Mouse (Mus musculus) urinary bladder, adult 2 months (tissue): Measurements from ENCODE around the gene Nploc4. TPM values are rescaled to one million over a fixed set of nuclear protein-coding genes. Genes with fewer than 3 reads are reported as not detected.
"Not testable (repeated sequence)": the region's sequence is repeated elsewhere in the genome, so short reads cannot be mapped to it uniquely, and the experiment has no call there.

Experiments used
- DNase-seq: peaks from one replicate; pipeline ENCODE4 v3.0.0; 2022; ENCODE audit warnings: low spot score
- polyA plus RNA-seq: library from polyadenylated mRNA; depleted of rRNA; stranded (reverse); fragments of >200 nt; gene quantifications from 2 replicates; pipeline ENCODE4 v1.2.3, GENCODE M21; 2012

The Nploc4 gene
- polyA plus RNA-seq, 1 experiment: 40.6 TPM

GRCm38 (mm10) chr11:120442765-120443280 lies 5.3 kb upstream of the Nploc4 start:
- DNase-seq: no peak

GRCm38 (mm10) chr11:120442344-120442743 lies 4.8 kb upstream of the Nploc4 start, which contains the start of gene Tspan10:
Gene Tspan10 (plus strand): TSS chr11:120442644.
- no peak for DNase-seq

- no peak for DNase-seq
These were observed 413 bp upstream of the Nploc4 start for GRCm38 (mm10) chr11:120437857-120438385.

GRCm38 (mm10) chr11:120426727-120427126 lies 10.8 kb downstream of the Nploc4 start:
- no peak for DNase-seq

- no peak for DNase-seq
These were observed 13.8 kb downstream of the Nploc4 start for GRCm38 (mm10) chr11:120423569-120424295.

GRCm38 (mm10) chr11:120422651-120423568 lies 14.6 kb downstream of the Nploc4 start:
- no peak for DNase-seq

GRCm38 (mm10) chr11:120418592-120418991 lies 18.9 kb downstream of the Nploc4 start:
- no peak for DNase-seq

- no peak for DNase-seq
These were observed 19.7 kb downstream of the Nploc4 start for GRCm38 (mm10) chr11:120417852-120418251.

- DNase-seq: not testable (repeated sequence)
These were observed 23.9 kb downstream of the Nploc4 start for GRCm38 (mm10) chr11:120413621-120414020.

GRCm38 (mm10) chr11:120406445-120406844 lies 31.1 kb downstream of the Nploc4 start:
- DNase-seq: no peak

GRCm38 (mm10) chr11:120405867-120406266 lies 31.6 kb downstream of the Nploc4 start:
- DNase-seq: no peak

GRCm38 (mm10) chr11:120404814-120405213 lies 32.7 kb downstream of the Nploc4 start:
- DNase-seq: no peak

GRCm38 (mm10) chr11:120399319-120399718 lies 38.2 kb downstream of the Nploc4 start:
- no peak for DNase-seq

- no peak for DNase-seq
These were observed 39.9 kb downstream of the Nploc4 start for GRCm38 (mm10) chr11:120397602-120398001.

- DNase-seq: no peak
These were observed 41.8 kb downstream of the Nploc4 start for GRCm38 (mm10) chr11:120395661-120396060.

- no peak for DNase-seq
These were observed 48.9 kb downstream of the Nploc4 start for GRCm38 (mm10) chr11:120388580-120388979.

- DNase-seq: no peak
These were observed 50.4 kb downstream of the Nploc4 start for GRCm38 (mm10) chr11:120387157-120387556.

- no peak for DNase-seq
These were observed 50.9 kb downstream of the Nploc4 start for GRCm38 (mm10) chr11:120386632-120387031.

GRCm38 (mm10) chr11:120382509-120382908 lies 55.0 kb downstream of the Nploc4 start:
- no peak for DNase-seq

GRCm38 (mm10) chr11:120381157-120381556 lies 56.4 kb downstream of the Nploc4 start:
- DNase-seq: no peak

- no peak for DNase-seq
These were observed 57.2 kb downstream of the Nploc4 start for GRCm38 (mm10) chr11:120380271-120380670.
